ENCODE assay signal across 12 mouse cellular contexts in the genomic region with DNA sequence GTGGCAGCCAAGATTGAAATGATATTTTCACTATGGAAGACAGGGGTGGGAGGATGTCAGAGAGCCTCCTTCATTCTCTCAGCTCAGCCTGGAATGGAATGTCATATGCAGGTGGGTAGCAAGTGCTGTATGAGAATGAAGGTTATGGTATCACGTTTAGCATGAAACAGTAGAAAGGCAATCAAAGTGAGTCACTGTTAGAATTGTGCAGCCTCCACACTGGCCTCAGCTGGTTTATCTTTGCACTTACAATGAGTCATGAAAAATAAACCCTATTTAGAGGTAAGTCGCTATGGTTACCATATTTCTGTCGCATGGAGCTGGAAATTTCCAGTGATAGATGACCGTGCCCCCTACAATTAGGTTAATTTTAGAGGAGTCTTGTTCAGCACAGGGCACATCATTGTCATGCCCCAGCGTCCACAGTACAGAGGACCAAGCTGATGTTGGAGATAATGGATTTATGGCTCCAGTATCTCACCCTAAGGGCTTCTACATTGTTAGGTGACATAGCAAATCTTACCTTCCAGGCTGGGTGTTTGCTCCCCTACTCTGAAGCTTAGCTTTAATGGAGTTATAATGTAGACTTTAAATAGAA.
DNase-seq lines count a peak whose midpoint lies in the region; ATAC-seq and TF ChIP-seq lines count a peak whose summit lies in the region.
"Had no signal": no experiment of that assay in that cellular context is flagged by ENCODE, and none has a peak within 500 bp of the region (broad histone marks: within the 10 kb centered on the region; RNA-seq: fewer than 3 reads in every experiment).

No protein-coding gene starts in this region.

- peaks cover 8% of the 10 kb centered on the region for H3K4me1 ChIP-seq in hindbrain, embryonic 12.5 days
- H3K4me1 ChIP-seq in hindbrain, embryonic 16.5 days (ENCODE audit: control insufficient read depth, insufficient read depth, low read depth, low read length) = no peaks in the 10 kb centered on the region; the same call in 1 of the 2 replicates
- H3K4me1 ChIP-seq in liver, postnatal 0 days (ENCODE audit: insufficient read depth) = no peaks in the 10 kb centered on the region
- H3K4me1 ChIP-seq: heart, embryonic 15.5 days had no signal

- DNase-seq in MN1 (ENCODE audit: low spot score) = peak; percentile 38
- DNase-seq in frontal cortex, postnatal 36 days (ENCODE audit: low spot score in 2 of 2) = peak; percentile 21 to 53
- DNase-seq in left cerebral cortex, postnatal 14 days (ENCODE audit: low spot score in 2 of 2) = peak; percentile 9 to 55
- DNase-seq in embryo, embryonic 11 days = no peak
- no peak for DNase-seq in cerebellum, adult 9-10 months
- DNase-seq in liver, postnatal 0 days = no peak
- DNase-seq: gastrocnemius, postnatal 10 days had no signal

- H3K27me3 ChIP-seq in hindbrain, embryonic 12.5 days = no peaks in the 10 kb centered on the region
- H3K27me3 ChIP-seq in hindbrain, embryonic 16.5 days (replicated peaks; ENCODE audit: control insufficient read depth, insufficient read depth, low read length) = no peaks in the 10 kb centered on the region
- H3K27me3 ChIP-seq in liver, postnatal 0 days (ENCODE audit: insufficient read depth, low read length) = no peaks in the 10 kb centered on the region
- H3K27me3 ChIP-seq: CH12.LX; heart, embryonic 15.5 days had no signal

- no peak overlapping the region for H3K9ac ChIP-seq in hindbrain, embryonic 12.5 days
- no peak overlapping the region for H3K9ac ChIP-seq in hindbrain, embryonic 16.5 days (ENCODE audit: low read depth, low read length)
- H3K9ac ChIP-seq in liver, postnatal 0 days (replicated peaks) = no peak overlapping the region
- H3K9ac ChIP-seq: heart, embryonic 15.5 days had no signal

- TF ChIP-seq EP300 in liver, postnatal 0 days (IDR thresholded peaks at IDR 0.05; ENCODE audit: low read depth) = no peak

- 72% methylated on average over 5 of the region's 5 CpGs for WGBS in hindbrain, embryonic 12.5 days
- 50% methylated on average over 5 of the region's 5 CpGs for WGBS in hindbrain, embryonic 16.5 days
- WGBS in liver, postnatal 0 days (ENCODE audit: insufficient replicate concordance) = 76% methylated on average over 5 of the region's 5 CpGs

- H3K4me2 ChIP-seq in hindbrain, embryonic 12.5 days (replicated peaks) = no peak overlapping the region
- H3K4me2 ChIP-seq in hindbrain, embryonic 16.5 days (ENCODE audit: low read length) = no peak overlapping the region
- no peak overlapping the region for H3K4me2 ChIP-seq in liver, postnatal 0 days (ENCODE audit: low read depth, low read length)
- H3K4me2 ChIP-seq: heart, embryonic 15.5 days had no signal

- 0 out of 2 replicates have a peak, but pooled peaks have one; percentile 24 for ATAC-seq in hindbrain, embryonic 12.5 days (ENCODE audit: low FRiP score)
- no peak for ATAC-seq in hindbrain, embryonic 16.5 days
- ATAC-seq in liver, postnatal 0 days = no peak
- ATAC-seq: lung, postnatal 0 days had no signal

- H3K9me3 ChIP-seq in hindbrain, embryonic 12.5 days (replicated peaks) = no peaks in the 10 kb centered on the region
- H3K9me3 ChIP-seq in hindbrain, embryonic 16.5 days (ENCODE audit: control insufficient read depth, low read length) = no peaks in the 10 kb centered on the region
- no peaks in the 10 kb centered on the region for H3K9me3 ChIP-seq in liver, postnatal 0 days (ENCODE audit: low read length)
- H3K9me3 ChIP-seq: heart, embryonic 15.5 days had no signal

- TF ChIP-seq CTCF in liver, postnatal 0 days (IDR thresholded peaks at IDR 0.05; ENCODE audit: low read depth) = no peak

- peak overlapping the region; percentile 60 for H3K27ac ChIP-seq in hindbrain, embryonic 12.5 days
- H3K27ac ChIP-seq in hindbrain, embryonic 16.5 days (ENCODE audit: low read depth, low read length) = no peak overlapping the region
- H3K27ac ChIP-seq in liver, postnatal 0 days (ENCODE audit: low read depth) = no peak overlapping the region
- H3K27ac ChIP-seq: heart, embryonic 15.5 days had no signal

- intact Hi-C loops in left cerebral cortex, postnatal 14 days (cut with DNase I) = no loop called here

- no peak overlapping the region for H3K4me3 ChIP-seq in hindbrain, embryonic 12.5 days
- no peak overlapping the region for H3K4me3 ChIP-seq in hindbrain, embryonic 16.5 days (ENCODE audit: low read length)
- no peak overlapping the region for H3K4me3 ChIP-seq in liver, postnatal 0 days (ENCODE audit: low read depth, low read length)
- H3K4me3 ChIP-seq: heart, embryonic 15.5 days had no signal

- no peaks in the 10 kb centered on the region for H3K36me3 ChIP-seq in hindbrain, embryonic 12.5 days
- no peaks in the 10 kb centered on the region for H3K36me3 ChIP-seq in hindbrain, embryonic 16.5 days (ENCODE audit: control insufficient read depth, insufficient read depth, low read length)
- H3K36me3 ChIP-seq in liver, postnatal 0 days (replicated peaks; ENCODE audit: insufficient read depth, low read length) = no peaks in the 10 kb centered on the region
- H3K36me3 ChIP-seq: heart, embryonic 15.5 days had no signal

Comparison
In these comparisons a context has a peak if more than half of its experiments do, and no peak if none do; other contexts are left out.
1. DNase-seq: peak in MN1 (single experiment), frontal cortex, postnatal 36 days (2 of 2) and left cerebral cortex, postnatal 14 days (2 of 2); none in embryo, embryonic 11 days (single experiment), cerebellum, adult 9-10 months (single experiment) and liver, postnatal 0 days (single experiment).